Mouse (Mus musculus): ENCODE measurements around the gene Cdkl3. TPM values are rescaled to one million over a fixed set of nuclear protein-coding genes. Genes with fewer than 3 reads are reported as not detected.

Gene Cdkl3
- polyA plus RNA-seq, 1 experiment, result 2.2 TPM

DNA sequence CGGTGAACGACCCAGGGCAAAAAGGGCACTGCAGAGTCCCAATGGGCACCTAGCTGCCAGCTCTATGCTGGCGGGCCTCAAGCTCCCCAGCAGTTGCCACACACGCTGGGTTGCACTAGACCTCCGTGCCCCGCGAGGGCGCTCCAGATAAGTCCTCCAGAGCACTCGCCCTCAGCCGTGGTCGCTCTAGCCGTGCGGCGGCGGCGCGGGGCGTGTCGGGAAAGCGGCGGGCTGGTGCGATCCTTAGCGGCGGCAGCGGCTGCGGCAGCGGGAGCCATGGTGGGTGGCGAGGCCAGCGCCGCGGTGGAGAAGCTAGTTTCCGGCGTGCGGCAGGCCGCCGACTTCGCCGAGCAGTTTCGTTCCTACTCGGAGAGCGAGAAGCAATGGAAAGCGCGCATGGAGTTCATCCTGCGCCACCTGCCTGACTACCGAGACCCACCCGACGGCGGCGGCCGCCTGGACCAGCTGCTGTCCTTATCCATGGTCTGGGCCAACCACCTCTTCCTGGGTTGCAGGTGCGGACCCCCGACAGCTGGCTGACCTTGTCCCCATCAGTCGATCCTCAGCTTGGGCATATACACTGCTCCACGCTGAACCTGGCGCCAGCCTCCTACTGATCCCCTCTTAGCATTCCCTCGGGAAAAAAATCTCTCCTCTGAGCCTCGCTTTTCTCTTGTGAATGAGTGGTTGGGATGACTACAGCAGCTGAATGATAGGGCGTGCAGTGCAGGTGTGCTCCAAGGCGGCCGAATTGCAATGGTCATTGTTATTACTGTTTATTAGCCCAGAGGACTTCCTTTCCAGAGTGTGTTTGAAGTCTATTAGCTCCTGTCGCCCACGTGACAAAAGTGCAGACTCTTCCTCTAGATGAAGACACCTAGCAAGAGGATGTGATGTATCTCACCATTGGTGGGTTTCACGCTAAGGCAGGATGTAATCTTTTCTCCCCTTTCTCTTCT is 36.3 kb upstream of the Cdkl3 start, which contains the start of gene Cdkn2aipnl:
TSS of gene Cdkn2aipnl (plus strand) at position 219 of the 959 bp plus-strand sequence.
- Histone ChIP-seq H3K36me3 (ENCODE audit: control insufficient read depth, insufficient read depth) (peaks cover 14% of the 10 kb centered on the region), H3K79me2 (ENCODE audit: control insufficient read depth, insufficient read depth) (peaks cover 14% of the 10 kb centered on the region)
- TF ChIP-seq CEBPB (IDR thresholded peaks at IDR 0.05; ENCODE audit: insufficient read depth, poor library complexity, severe bottlenecking), result 0 out of 2 replicates have a peak, but pooled peaks have one; percentile 38
- no peak for TF ChIP-seq SRF (IDR thresholded peaks at IDR 0.05; ENCODE audit: control insufficient read depth, insufficient read length, low read depth)
- TF ChIP-seq MAX (IDR thresholded peaks at IDR 0.05; ENCODE audit: low read depth), result peak; percentile 19
- TF ChIP-seq MYOG (IDR thresholded peaks at IDR 0.05; ENCODE audit: control insufficient read depth in 1 of 3, insufficient read depth in 1 of 3, insufficient read length in 2 of 3, low read depth in 2 of 3), result peak in 2 of 3 experiments; percentile 35 to 79
- TF ChIP-seq REST (IDR thresholded peaks at IDR 0.05; ENCODE audit: insufficient read depth, insufficient read length), result no peak
- no peak for TF ChIP-seq TCF12 (IDR thresholded peaks at IDR 0.05; ENCODE audit: insufficient read depth, poor library complexity, severe bottlenecking)
- TF ChIP-seq USF1 (IDR thresholded peaks at IDR 0.05; ENCODE audit: low read depth), result peak; percentile 79
- TF ChIP-seq POLR2A (IDR thresholded peaks at IDR 0.05; ENCODE audit: insufficient read length, low read depth), result peak; percentile 91
- no peak for TF ChIP-seq TCF3 (IDR thresholded peaks at IDR 0.05; ENCODE audit: insufficient read length, low read depth)
- peak in 2 of 3 experiments; percentile 7 to 58 for TF ChIP-seq MYOD1 (IDR thresholded peaks at IDR 0.05; ENCODE audit: control insufficient read depth in 1 of 3, insufficient read length in 2 of 3, low read depth in 2 of 3)
- TF ChIP-seq E2F4 (IDR thresholded peaks at IDR 0.05; ENCODE audit: insufficient read depth), result peak; percentile 83
- TF ChIP-seq POLR2AphosphoS2 (IDR thresholded peaks at IDR 0.05; ENCODE audit: insufficient read length, low read depth), result peak; percentile 89

DNA sequence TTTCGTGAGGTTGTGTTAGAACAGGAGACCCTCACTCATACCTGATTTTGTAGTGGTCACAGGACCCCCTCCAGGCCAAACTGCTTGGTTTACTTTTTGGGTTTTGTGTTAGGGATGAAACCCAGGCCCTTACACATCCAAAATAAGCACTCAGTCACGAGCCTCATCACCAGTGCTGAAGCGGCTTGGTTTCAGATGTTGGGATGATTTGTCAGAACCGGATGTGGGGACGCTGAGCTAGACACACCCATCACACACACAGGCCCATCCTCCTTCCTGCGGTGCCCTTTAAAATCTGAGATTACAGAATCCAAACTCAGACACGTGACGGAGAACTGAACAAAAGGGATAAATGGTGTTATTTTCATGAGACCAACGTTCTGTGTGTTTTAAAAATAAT is 35.1 kb upstream of the Cdkl3 start:
- Histone ChIP-seq H3K4me2 (ENCODE audit: low read depth) (peak overlapping the region; percentile 49), H3K79me2 (ENCODE audit: control insufficient read depth, insufficient read depth) (peaks cover 14% of the 10 kb centered on the region), H3K36me3 (ENCODE audit: control insufficient read depth, insufficient read depth) (peaks cover 23% of the 10 kb centered on the region), H3K4me3 (peak overlapping the region; percentile 43), H3ac (ENCODE audit: control insufficient read depth, insufficient read length) (no peak overlapping the region), H3K27me3 (ENCODE audit: control insufficient read depth, insufficient read depth, insufficient read length) (no peaks in the 10 kb centered on the region)
- no peak for TF ChIP-seq CEBPB (IDR thresholded peaks at IDR 0.05; ENCODE audit: insufficient read depth, poor library complexity, severe bottlenecking)
- no peak for TF ChIP-seq USF1 (IDR thresholded peaks at IDR 0.05; ENCODE audit: low read depth)
- TF ChIP-seq MYOG (IDR thresholded peaks at IDR 0.05; ENCODE audit: control insufficient read depth in 1 of 3, insufficient read depth in 1 of 3, insufficient read length in 2 of 3, low read depth in 2 of 3), result no peak
- TF ChIP-seq REST (IDR thresholded peaks at IDR 0.05; ENCODE audit: insufficient read depth, insufficient read length), result no peak
- TF ChIP-seq MYOD1 (IDR thresholded peaks at IDR 0.05; ENCODE audit: control insufficient read depth in 1 of 3, insufficient read length in 2 of 3, low read depth in 2 of 3), result no peak
- TF ChIP-seq SRF (IDR thresholded peaks at IDR 0.05; ENCODE audit: control insufficient read depth, insufficient read length, low read depth), result no peak
- TF ChIP-seq TCF3 (IDR thresholded peaks at IDR 0.05; ENCODE audit: insufficient read length, low read depth), result no peak
- TF ChIP-seq TCF12 (IDR thresholded peaks at IDR 0.05; ENCODE audit: insufficient read depth, poor library complexity, severe bottlenecking), result no peak
- no peak for TF ChIP-seq MAX (IDR thresholded peaks at IDR 0.05; ENCODE audit: low read depth)
- no peak for TF ChIP-seq POLR2A (IDR thresholded peaks at IDR 0.05; ENCODE audit: insufficient read length, low read depth)
- no peak for TF ChIP-seq E2F4 (IDR thresholded peaks at IDR 0.05; ENCODE audit: insufficient read depth)
- TF ChIP-seq POLR2AphosphoS2 (IDR thresholded peaks at IDR 0.05; ENCODE audit: insufficient read length, low read depth), result no peak

More for the DNA sequence above, 36.3 kb upstream of the Cdkl3 start, which contains the start of gene Cdkn2aipnl:
- Histone ChIP-seq H3K4me3 (peak within 1 kb of the TSS; percentile 43), H3K4me2 (ENCODE audit: low read depth) (peak within 1 kb of the TSS; percentile 73), H3ac (ENCODE audit: control insufficient read depth, insufficient read length) (peak within 1 kb of the TSS; percentile 0), H3K27me3 (ENCODE audit: control insufficient read depth, insufficient read depth, insufficient read length) (no peaks in the 10 kb centered on the region)

DNA sequence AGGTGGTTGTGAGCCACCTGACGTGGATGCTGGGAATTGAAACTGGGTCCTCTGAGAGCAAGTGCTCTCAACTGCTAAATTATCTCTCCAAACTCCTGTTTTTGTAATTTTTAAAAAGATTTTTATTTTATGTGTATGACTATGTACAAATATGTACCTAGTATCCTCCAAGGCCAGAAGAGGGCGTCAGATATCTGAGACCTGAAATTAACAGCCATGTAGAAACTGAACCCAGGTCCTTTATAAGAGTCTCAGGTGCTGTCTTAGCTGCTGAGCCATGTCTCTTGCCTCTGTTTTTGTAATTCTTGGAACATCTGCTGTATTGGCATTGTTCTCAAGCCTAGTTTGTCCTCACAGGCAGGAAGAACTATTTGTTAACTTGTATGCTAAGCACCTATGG is 34.5 kb upstream of the Cdkl3 start:
- Histone ChIP-seq H3K4me2 (ENCODE audit: low read depth) (no peak overlapping the region), H3K4me3 (no peak overlapping the region), H3K27me3 (ENCODE audit: control insufficient read depth, insufficient read depth, insufficient read length) (no peaks in the 10 kb centered on the region), H3K36me3 (ENCODE audit: control insufficient read depth, insufficient read depth) (peaks cover 23% of the 10 kb centered on the region), H3ac (ENCODE audit: control insufficient read depth, insufficient read length) (no peak overlapping the region), H3K79me2 (ENCODE audit: control insufficient read depth, insufficient read depth) (peaks cover 14% of the 10 kb centered on the region)
- no peak for TF ChIP-seq REST (IDR thresholded peaks at IDR 0.05; ENCODE audit: insufficient read depth, insufficient read length)
- TF ChIP-seq MYOD1 (IDR thresholded peaks at IDR 0.05; ENCODE audit: control insufficient read depth in 1 of 3, insufficient read length in 2 of 3, low read depth in 2 of 3), result no peak
- TF ChIP-seq USF1 (IDR thresholded peaks at IDR 0.05; ENCODE audit: low read depth), result no peak
- TF ChIP-seq TCF12 (IDR thresholded peaks at IDR 0.05; ENCODE audit: insufficient read depth, poor library complexity, severe bottlenecking), result no peak
- TF ChIP-seq MAX (IDR thresholded peaks at IDR 0.05; ENCODE audit: low read depth), result no peak
- no peak for TF ChIP-seq TCF3 (IDR thresholded peaks at IDR 0.05; ENCODE audit: insufficient read length, low read depth)
- TF ChIP-seq MYOG (IDR thresholded peaks at IDR 0.05; ENCODE audit: control insufficient read depth in 1 of 3, insufficient read depth in 1 of 3, insufficient read length in 2 of 3, low read depth in 2 of 3), result no peak
- no peak for TF ChIP-seq SRF (IDR thresholded peaks at IDR 0.05; ENCODE audit: control insufficient read depth, insufficient read length, low read depth)

DNA sequence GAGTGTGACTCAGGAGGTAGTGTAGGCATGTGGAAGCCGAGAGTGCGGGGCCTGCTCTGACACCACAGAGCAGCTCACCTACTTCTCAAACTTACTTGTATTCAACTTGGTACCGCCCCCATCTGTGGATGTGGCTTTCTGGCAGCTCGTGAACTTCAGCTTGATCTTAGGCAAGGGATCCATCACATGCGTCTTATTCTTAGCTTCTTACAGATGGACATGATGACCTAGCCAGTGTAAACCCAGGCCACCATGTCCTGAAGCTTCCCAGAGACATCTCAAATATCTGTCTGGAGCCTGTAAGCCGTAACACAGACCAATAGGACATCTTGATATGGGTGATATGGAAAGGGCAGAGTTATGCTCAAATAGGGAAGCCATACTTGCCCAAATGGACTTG is 32.4 kb upstream of the Cdkl3 start:
- Histone ChIP-seq H3K36me3 (ENCODE audit: control insufficient read depth, insufficient read depth) (peaks cover 23% of the 10 kb centered on the region), H3K27me3 (ENCODE audit: control insufficient read depth, insufficient read depth, insufficient read length) (no peaks in the 10 kb centered on the region), H3K79me2 (ENCODE audit: control insufficient read depth, insufficient read depth) (peaks cover 14% of the 10 kb centered on the region), H3K4me3 (no peak overlapping the region), H3ac (ENCODE audit: control insufficient read depth, insufficient read length) (no peak overlapping the region), H3K4me2 (ENCODE audit: low read depth) (no peak overlapping the region)
- TF ChIP-seq MYOD1 (IDR thresholded peaks at IDR 0.05; ENCODE audit: control insufficient read depth in 1 of 3, insufficient read length in 2 of 3, low read depth in 2 of 3) (no peak), E2F4 (IDR thresholded peaks at IDR 0.05; ENCODE audit: insufficient read depth) (no peak), MYOG (IDR thresholded peaks at IDR 0.05; ENCODE audit: control insufficient read depth in 1 of 3, insufficient read depth in 1 of 3, insufficient read length in 2 of 3, low read depth in 2 of 3) (no peak), POLR2A (IDR thresholded peaks at IDR 0.05; ENCODE audit: insufficient read length, low read depth) (no peak), REST (IDR thresholded peaks at IDR 0.05; ENCODE audit: insufficient read depth, insufficient read length) (no peak), TCF12 (IDR thresholded peaks at IDR 0.05; ENCODE audit: insufficient read depth, poor library complexity, severe bottlenecking) (no peak), SRF (IDR thresholded peaks at IDR 0.05; ENCODE audit: control insufficient read depth, insufficient read length, low read depth) (no peak), POLR2AphosphoS2 (IDR thresholded peaks at IDR 0.05; ENCODE audit: insufficient read length, low read depth) (no peak), MAX (IDR thresholded peaks at IDR 0.05; ENCODE audit: low read depth) (no peak)
